Mouse (Mus musculus) lung, embryonic 14.5 days (tissue): ENCODE results near the gene Myo1h. TPM values are rescaled to one million over a fixed set of nuclear protein-coding genes. Genes with fewer than 3 reads are reported as not detected.
A peak's percentile ranks its signal among the peaks of the same experiment; 100 is the strongest.

Experiments used
- ATAC-seq: fragments of 200-750 bp; cut with Nextera tagmentation; 2 replicates; pipeline ENCODE4 v1.8.0; 2017; ENCODE audit warnings: mild to moderate bottlenecking, moderate TSS enrichment, moderate library complexity; ENCODE audit not compliant: insufficient read depth
- DNase-seq: peaks from one replicate; pipeline ENCODE4 v3.0.0-alpha.2; 2015
- H3K27ac ChIP-seq: fragments of 300-500 bp; sonication (generic); 2 replicates; pipeline ENCODE4 v1.5.1; 2014; ENCODE audit warnings: low read depth, mild to moderate bottlenecking, moderate library complexity
- H3K27me3 ChIP-seq: fragments of 300-500 bp; sonication (generic); 2 replicates; pipeline ENCODE4 v1.6.1; 2014; ENCODE audit warnings: low read length, control low read depth; ENCODE audit not compliant: insufficient read depth
- H3K36me3 ChIP-seq: fragments of 300-500 bp; sonication (generic); 2 replicates; pipeline ENCODE4 v1.6.1; 2014; ENCODE audit warnings: control low read depth; ENCODE audit not compliant: insufficient read depth
- H3K4me1 ChIP-seq: fragments of 300-500 bp; sonication (generic); 2 replicates; pipeline ENCODE4 v1.6.1; 2014; ENCODE audit warnings: antibody characterized with exemption, control low read depth; ENCODE audit not compliant: insufficient read depth
- H3K4me2 ChIP-seq: fragments of 300-500 bp; sonication (generic); 2 replicates; pipeline ENCODE4 v1.6.1; 2014; ENCODE audit warnings: mild to moderate bottlenecking
- H3K4me3 ChIP-seq: fragments of 300-500 bp; sonication (generic); 2 replicates; pipeline ENCODE4 v1.5.1; 2014; ENCODE audit warnings: low read depth, low read length
- H3K9ac ChIP-seq: fragments of 300-500 bp; sonication (generic); 2 replicates; pipeline ENCODE4 v1.6.1; 2014
- H3K9me3 ChIP-seq: fragments of 300-500 bp; sonication (generic); 2 replicates; pipeline ENCODE4 v1.6.1; 2016; ENCODE audit warnings: low read depth, low read length, control low read depth
- CTCF ChIP-seq: IDR thresholded peaks from 2 replicates; pipeline ENCODE4 v1.5.1; 2016; ENCODE audit warnings: antibody characterized with exemption, low read depth
- WGBS: fragments of 180-500 bp; shearing (Covaris S2); extraction: QIAGEN DNeasy Blood & Tissue Kit; methylation state at CpG from one replicate; pipeline ENCODE4 v1.1.7; 2014; 5-methylcytosine and 5-hydroxymethylcytosine counted together
- polyA plus RNA-seq: library from polyadenylated mRNA; unstranded; fragments of >200 nt; fragmentation: Nextera tagmentation; extraction: Ambion mirVana; gene quantifications from 2 replicates; pipeline ENCODE4 v1.2.1, GENCODE M21; 2014

The Myo1h gene
- polyA plus RNA-seq, 1 experiment from 2014 or later, result 2.5 TPM

- peak overlapping the region; percentile 90; the same call in 1 of the 2 replicates for H3K27ac ChIP-seq
- H3K4me2 ChIP-seq, result peak overlapping the region; percentile 74
- ATAC-seq, result no peak
- no peaks in the 10 kb centered on the region for H3K27me3 ChIP-seq
- WGBS, result 35% methylated on average over 6 of the region's 6 CpGs
- DNase-seq, result peak; percentile 38
- peak overlapping the region; percentile 94 for H3K4me3 ChIP-seq
- H3K9ac ChIP-seq, result peak overlapping the region; percentile 95
- H3K36me3 ChIP-seq, result peaks cover 35% of the 10 kb centered on the region
- no peak for TF ChIP-seq CTCF
- no peaks in the 10 kb centered on the region for H3K9me3 ChIP-seq
- H3K4me1 ChIP-seq, result peaks cover 25% of the 10 kb centered on the region
Measured at GRCm38 (mm10) chr5:114378936-114379335, 90.0 kb downstream of the Myo1h start.

GRCm38 (mm10) chr5:114379763-114380162, 90.8 kb downstream of the Myo1h start:
- no peak for DNase-seq
- ATAC-seq, result peak; percentile 10
- Histone ChIP-seq H3K4me2 (peak overlapping the region; percentile 74), H3K4me1 (peaks cover 20% of the 10 kb centered on the region), H3K9ac (peak overlapping the region; percentile 95), H3K27me3 (no peaks in the 10 kb centered on the region), H3K9me3 (no peaks in the 10 kb centered on the region), H3K4me3 (peak overlapping the region; percentile 94), H3K27ac (peak overlapping the region; percentile 90), H3K36me3 (peaks cover 33% of the 10 kb centered on the region)
- under 1% methylated on average over 20 of the region's 20 CpGs for WGBS
- TF ChIP-seq CTCF, result no peak

DNA sequence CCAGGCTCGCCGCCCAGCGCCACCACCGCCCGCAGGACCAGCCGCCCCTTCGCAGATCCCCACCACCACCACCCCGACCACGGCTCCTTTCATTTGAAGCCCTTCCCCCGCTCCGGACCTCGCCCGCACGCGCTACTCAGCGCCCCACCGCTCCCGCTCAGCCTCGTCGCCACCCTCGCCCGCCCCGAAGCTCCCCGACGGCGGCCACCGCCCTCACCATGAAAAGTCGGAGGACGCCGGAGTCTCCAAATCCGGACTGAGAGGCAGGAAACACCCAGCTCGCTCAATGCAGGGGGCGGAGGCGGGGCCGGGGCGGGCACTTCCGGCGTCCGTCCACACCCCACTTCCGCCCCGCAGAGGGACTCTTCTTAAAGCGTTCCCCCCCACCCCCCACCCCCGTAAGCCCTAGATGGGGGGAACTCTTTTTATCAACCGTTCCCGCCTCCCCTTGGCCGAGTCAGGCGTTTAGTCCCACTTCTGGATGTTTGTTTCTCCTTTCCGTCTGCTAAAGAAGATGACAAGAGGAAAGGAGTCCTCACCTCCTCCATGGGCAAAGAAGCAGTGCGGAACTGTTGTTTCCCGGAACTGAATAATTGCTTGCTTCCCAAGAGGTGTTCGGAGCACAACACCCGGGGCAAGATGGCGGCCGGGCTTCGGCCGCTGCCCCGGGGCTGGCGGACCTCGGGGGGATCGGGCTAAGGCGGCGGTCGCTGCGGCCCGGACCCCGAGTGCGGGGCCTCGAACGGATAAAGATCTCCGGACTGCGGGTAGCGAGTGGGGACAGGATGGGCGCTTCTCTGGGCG, 91.4 kb downstream of the Myo1h start, which contains the start of the genes Kctd10 and Ube3b:
Gene Kctd10 (minus strand): TSS at position 300 of the 804 bp plus-strand sequence.
Gene Ube3b (plus strand): TSS at position 399 of the 804 bp plus-strand sequence.
- peak within 1 kb of the TSS; percentile 95 for H3K9ac ChIP-seq
- H3K4me2 ChIP-seq, result peak within 1 kb of the TSS; percentile 74
- H3K36me3 ChIP-seq, result peaks cover 33% of the 10 kb centered on the region
- under 1% methylated on average over 74 of the region's 74 CpGs for WGBS
- peak within 1 kb of the TSS; percentile 90 for H3K27ac ChIP-seq
- DNase-seq, result peak; percentile 91
- no peaks in the 10 kb centered on the region for H3K9me3 ChIP-seq
- H3K27me3 ChIP-seq, result no peaks in the 10 kb centered on the region
- peak within 1 kb of the TSS; percentile 94 for H3K4me3 ChIP-seq
- H3K4me1 ChIP-seq, result peaks cover 20% of the 10 kb centered on the region
- peak; percentile 94 for ATAC-seq
- TF ChIP-seq CTCF, result no peak

GRCm38 (mm10) chr5:114381013-114381351, 92.0 kb downstream of the Myo1h start:
- Histone ChIP-seq H3K27me3 (no peaks in the 10 kb centered on the region), H3K9me3 (no peaks in the 10 kb centered on the region), H3K36me3 (peaks cover 33% of the 10 kb centered on the region), H3K4me3 (peak overlapping the region; percentile 94), H3K4me1 (peaks cover 20% of the 10 kb centered on the region), H3K27ac (peak overlapping the region; percentile 90), H3K9ac (peak overlapping the region; percentile 95), H3K4me2 (peak overlapping the region; percentile 74)
- peak; percentile 41 for DNase-seq
- no peak for TF ChIP-seq CTCF
- no peak; the same call in 1 of the 2 replicates for ATAC-seq
- WGBS, result 0% methylated on average over 18 of the region's 18 CpGs

- H3K4me3 ChIP-seq, result no peak overlapping the region
- peak; percentile 75 for TF ChIP-seq CTCF
- peak; percentile 63 for DNase-seq
- H3K27me3 ChIP-seq, result no peaks in the 10 kb centered on the region
- peaks cover 47% of the 10 kb centered on the region for H3K36me3 ChIP-seq
- no peak overlapping the region for H3K4me2 ChIP-seq
- H3K4me1 ChIP-seq, result peaks cover 3% of the 10 kb centered on the region
- no peaks in the 10 kb centered on the region for H3K9me3 ChIP-seq
- H3K27ac ChIP-seq, result no peak overlapping the region
- no peak for ATAC-seq
- 70% methylated on average over 9 of the region's 9 CpGs for WGBS
- H3K9ac ChIP-seq, result no peak overlapping the region
Measured at GRCm38 (mm10) chr5:114383184-114383904, 94.4 kb downstream of the Myo1h start.

- Histone ChIP-seq H3K4me1 (peaks cover 3% of the 10 kb centered on the region; the same call in 1 of the 2 replicates), H3K27ac (no peak overlapping the region), H3K36me3 (peaks cover 58% of the 10 kb centered on the region), H3K4me2 (no peak overlapping the region), H3K9me3 (no peaks in the 10 kb centered on the region), H3K27me3 (no peaks in the 10 kb centered on the region), H3K9ac (no peak overlapping the region), H3K4me3 (no peak overlapping the region)
- DNase-seq, result no peak
- WGBS, result 88% methylated on average over 8 of the region's 8 CpGs
- TF ChIP-seq CTCF, result no peak
- ATAC-seq, result no peak
Measured at GRCm38 (mm10) chr5:114384448-114384847, 95.5 kb downstream of the Myo1h start.

GRCm38 (mm10) chr5:114393169-114393568, 104.2 kb downstream of the Myo1h start:
- H3K9me3 ChIP-seq, result no peaks in the 10 kb centered on the region
- no peak overlapping the region for H3K27ac ChIP-seq
- TF ChIP-seq CTCF, result no peak
- WGBS, result 76% methylated on average over 9 of the region's 9 CpGs
- H3K4me1 ChIP-seq, result no peaks in the 10 kb centered on the region
- H3K36me3 ChIP-seq, result peaks cover 87% of the 10 kb centered on the region
- ATAC-seq (no peak), DNase-seq (no peak)
- no peaks in the 10 kb centered on the region for H3K27me3 ChIP-seq
- H3K4me2 ChIP-seq, result no peak overlapping the region
- no peak overlapping the region for H3K9ac ChIP-seq
- no peak overlapping the region for H3K4me3 ChIP-seq
